Mouse (Mus musculus): ENCODE measurements around the gene Skp2.

Gene Skp2

GRCm38 (mm10) chr15:9111648-9112047 is 43.6 kb downstream of the Skp2 start:
- DNase-seq = no peak

- DNase-seq = no peak
Observed at GRCm38 (mm10) chr15:9110526-9111347, 44.5 kb downstream of the Skp2 start.

DNA sequence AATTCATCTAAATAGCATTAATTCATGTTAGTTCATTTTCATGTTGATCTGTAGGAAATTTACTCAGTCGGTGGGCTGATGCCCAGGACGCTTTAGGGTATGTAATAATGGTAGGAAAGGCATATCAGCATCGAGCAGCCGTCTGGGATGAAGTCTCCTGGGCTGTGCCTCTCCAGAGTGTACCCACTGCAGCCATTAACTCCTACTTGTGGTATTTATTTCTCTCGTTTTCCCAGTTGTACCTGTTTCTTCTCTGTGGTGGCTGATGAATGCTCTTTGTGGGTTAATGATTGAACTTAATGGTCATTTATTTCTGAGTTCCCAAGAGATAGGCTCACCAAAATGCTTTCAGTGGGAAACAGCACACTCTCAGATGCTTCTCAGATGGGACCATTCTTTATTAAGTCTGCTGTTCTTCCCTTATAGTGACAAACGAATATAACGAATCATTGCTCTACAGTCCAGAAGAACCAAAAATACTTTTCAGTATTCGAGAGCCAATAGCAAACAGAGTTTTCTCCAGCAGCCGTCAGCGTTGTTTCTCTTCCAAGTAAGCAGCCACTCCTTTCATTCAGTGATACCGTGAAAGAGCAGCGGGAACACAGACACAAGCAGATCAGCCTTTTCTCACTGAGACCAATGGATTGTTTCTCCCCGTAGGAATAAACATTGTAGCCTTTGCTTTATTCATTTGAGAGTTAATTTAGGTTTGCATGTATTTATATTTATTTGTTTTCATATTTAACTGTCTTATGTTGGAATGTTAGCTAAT is 48.7 kb downstream of the Skp2 start:
- DNase-seq = no peak

- DNase-seq = no peak
Observed at GRCm38 (mm10) chr15:9100446-9101077, 54.7 kb downstream of the Skp2 start.

- DNase-seq = no peak
Observed at GRCm38 (mm10) chr15:9096865-9097264, 58.4 kb downstream of the Skp2 start.

DNA sequence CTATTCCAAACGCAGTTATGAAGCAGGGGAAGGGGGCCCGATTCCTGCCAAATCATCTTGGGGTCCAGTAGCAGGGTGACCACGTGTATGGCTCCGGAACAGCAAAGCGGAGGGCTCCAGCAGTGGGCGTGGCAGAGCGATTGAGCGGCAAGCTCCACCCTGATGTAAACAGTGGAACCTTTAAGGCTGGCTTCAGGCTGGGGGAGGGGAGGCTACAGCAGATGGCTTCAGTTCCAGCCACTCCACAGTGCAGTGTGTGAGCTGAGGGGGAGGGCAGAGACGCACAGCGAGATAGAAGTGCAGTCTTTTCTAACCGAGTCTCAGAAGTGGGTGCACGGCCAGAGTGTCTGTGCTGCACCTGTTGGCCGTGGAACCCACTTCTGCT is 60.9 kb downstream of the Skp2 start:
- peak; percentile 61 for DNase-seq

GRCm38 (mm10) chr15:9093598-9094365 is 61.4 kb downstream of the Skp2 start:
- no peak for DNase-seq

GRCm38 (mm10) chr15:9090662-9091061 is 64.6 kb downstream of the Skp2 start:
- DNase-seq = no peak

DNA sequence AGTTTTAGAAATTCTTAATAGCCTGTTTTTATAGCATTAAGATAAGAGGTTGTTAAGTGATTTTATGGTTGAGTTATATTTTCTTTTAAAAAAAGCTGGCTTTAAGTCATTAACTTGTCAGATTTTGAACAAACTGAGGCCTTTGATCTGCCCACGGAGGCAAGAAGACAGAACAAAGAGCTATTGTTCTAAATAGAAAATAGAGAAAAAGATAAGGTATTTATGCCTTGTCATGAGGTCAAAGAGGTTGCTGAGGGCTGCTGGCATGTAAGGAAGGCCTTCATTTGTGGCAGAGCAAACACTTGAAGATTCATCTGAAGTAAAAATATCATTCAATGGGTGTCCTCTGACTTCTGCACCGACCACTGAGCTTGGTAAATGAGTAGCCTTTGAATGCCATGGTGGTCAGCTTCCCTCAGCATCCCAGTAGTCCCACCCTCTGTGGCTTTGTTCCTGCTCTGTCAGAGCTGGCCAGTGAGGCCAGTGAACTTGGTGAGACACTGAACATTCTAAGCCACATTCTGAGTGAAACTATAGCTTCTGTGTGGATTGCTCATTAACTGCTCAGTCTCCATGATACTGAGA is 66.0 kb downstream of the Skp2 start:
- no peak for DNase-seq

- DNase-seq = no peak
Observed at GRCm38 (mm10) chr15:9088683-9089072, 66.5 kb downstream of the Skp2 start.

DNA sequence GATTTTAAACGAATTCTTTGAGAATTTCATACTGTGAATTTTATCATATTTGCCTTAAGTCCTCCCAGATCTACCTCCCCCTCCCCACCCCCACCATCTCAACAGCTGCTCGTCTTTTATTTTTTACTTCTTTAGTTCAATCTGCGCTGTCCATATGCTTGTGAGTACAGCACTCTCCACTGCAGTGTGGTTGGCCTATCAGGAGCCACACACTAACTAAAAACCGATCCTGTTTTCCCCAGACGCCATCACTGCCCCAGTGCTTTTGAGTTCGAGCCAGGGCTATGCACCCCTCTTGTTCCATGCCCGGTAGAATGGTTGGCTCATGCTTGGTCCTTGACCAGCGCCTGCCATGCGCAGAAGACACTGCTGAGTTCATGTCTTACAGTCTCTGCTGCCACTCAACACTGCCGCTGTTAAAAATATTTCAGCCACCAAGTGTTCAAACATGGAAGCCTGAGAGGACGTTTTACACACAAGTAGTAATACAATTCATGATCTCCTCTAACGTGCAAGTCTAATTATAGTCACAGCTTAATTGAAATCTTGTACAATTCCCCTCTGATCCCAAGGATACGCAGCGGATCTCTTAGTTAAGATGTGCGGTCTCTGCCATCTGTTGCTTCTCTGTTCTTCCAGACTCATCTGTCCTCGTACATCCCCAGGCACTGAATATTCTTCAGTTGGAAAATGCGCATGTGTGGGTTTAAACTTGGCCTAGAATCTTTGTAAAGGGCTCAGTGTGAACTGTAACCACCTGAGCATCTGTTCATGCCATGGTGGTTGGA is 67.1 kb downstream of the Skp2 start:
- no peak for DNase-seq

GRCm38 (mm10) chr15:9087421-9087820 is 67.8 kb downstream of the Skp2 start:
- DNase-seq = no peak

GRCm38 (mm10) chr15:9086813-9087212 is 68.4 kb downstream of the Skp2 start:
- DNase-seq = no peak

GRCm38 (mm10) chr15:9082753-9083152 is 72.5 kb downstream of the Skp2 start:
- DNase-seq = no peak

DNA sequence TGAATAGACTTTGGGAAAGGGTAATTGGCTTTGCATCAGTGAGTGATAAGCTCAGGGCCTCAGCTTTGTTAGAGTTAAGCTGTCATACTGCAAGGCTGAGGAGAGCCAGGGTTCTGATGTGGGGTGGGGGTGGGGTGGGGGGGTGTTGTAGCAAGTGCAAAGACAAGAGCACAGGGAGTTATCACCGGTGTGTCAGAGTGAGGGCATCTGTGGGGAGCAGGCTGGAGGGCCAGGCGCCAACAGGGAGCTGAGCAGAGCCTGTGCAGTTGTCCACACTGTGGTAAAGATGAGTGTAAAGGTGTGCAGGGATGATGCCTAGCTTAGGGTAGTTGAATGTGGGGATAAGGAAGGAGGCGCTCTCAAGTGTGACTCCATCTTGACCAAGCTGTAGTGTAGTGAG is 73.9 kb downstream of the Skp2 start:
- DNase-seq = no peak

DNA sequence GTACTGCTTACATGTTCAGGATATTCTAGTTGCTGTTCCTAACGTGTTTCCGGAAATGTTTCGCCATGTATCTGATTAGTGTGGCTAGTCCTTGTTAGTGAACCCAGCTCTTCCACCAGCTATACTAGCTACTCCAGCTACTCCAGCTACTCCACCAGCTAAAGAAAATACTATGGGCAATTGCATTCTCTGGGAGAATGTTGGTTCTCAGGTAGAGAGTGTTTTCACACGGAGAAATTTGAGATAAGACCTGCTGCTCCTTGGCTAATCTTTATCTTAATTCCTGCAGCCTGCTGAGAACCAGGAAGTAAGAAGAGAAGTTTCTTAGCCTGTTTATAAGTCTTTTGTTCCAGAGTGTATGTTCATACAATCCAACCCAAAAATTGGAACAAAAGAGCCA is 75.0 kb downstream of the Skp2 start:
- DNase-seq = no peak

DNA sequence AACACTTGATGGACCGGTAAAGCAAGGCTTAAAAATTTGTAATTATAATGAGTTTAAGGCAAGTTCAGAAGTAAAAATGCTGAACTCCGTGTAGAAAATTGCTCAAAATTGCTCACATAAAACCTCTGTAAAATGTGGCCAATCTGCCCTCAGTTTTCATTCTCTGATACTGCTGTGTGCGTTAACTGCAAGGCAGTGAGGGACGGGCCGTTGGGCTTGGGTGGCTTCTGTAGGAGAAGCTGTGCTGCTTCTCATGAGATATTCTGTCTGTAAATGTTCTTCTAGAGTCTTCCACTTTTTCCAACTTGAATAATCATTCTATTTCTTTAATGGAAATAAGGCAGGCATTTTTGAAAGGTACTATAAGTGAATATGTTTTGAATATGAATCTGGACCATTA is 75.6 kb downstream of the Skp2 start:
- no peak for DNase-seq

- DNase-seq = no peak
Observed at GRCm38 (mm10) chr15:9078481-9079300, 76.5 kb downstream of the Skp2 start.

DNA sequence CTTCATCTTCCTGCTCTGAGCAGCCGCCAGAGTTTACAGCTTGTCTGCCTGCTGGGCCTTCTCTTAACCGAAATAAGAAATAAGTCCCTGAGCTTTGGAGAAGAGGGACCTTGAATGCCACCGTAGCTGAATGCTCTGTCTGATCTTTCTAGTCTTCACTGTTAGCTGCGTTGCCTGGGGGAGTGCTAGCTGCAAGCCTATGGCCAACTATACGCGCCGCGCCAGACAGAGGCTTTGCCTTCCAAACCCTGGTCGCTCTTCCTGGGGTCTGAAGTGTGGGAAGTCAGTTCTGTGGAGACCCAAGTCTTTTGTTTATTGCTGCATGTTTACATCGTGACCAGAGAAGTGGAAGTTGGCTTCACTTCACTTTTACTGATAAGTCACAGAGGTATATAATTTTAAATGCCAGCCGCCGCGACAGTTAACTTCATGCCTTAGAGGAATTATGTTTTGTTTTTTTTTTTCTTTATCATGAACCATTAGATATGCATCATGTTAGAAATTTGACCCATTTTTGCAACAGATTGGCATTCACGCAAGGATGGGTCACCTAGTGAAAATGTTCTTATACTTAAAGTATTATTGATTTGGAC is 79.5 kb downstream of the Skp2 start:
- no peak for DNase-seq

DNA sequence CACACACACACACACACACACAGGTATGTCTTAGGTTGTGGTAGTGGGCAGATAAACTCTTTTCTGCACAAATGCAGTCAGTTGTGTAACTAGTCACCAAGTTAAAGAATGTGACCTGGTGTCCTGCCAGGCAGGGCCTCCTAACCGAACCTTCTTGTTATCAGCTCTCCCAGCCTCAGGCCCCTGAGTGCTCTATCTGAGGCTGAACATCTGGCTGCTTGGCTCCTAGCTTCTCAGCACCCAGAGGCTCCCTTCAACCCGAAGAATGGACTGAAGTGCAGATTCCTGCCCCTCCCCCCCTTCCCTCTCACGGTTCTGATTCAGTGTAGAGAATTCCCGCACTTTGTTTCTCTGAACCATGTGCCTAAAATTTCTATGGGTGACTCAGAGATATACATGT is 80.6 kb downstream of the Skp2 start:
- peak; percentile 37 for DNase-seq

DNA sequence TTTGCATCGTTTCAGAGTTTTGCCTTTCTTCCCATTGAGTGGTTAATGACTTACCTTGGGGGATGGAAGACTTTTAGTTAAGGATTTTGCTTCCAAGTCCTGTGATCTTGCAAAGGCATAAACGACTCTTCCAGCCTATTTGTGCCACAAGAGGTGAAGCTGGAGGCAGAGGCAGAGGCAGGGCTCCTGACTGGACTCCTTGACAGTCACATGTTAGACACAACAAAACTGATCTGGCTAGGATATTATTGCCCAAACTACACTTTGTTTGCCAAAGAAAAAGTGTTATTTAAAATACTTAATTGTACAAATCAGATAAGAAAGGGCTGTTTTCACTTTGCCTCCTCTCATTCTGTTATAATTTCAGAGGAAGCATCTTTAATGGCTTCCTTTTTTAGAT is 81.1 kb downstream of the Skp2 start:
- no peak for DNase-seq

All from lung, postnatal 14 days (tissue).